Mouse (Mus musculus): Measurements from ENCODE around the gene Alk. TPM values are rescaled to one million over a fixed set of nuclear protein-coding genes. Genes with fewer than 3 reads are reported as not detected.

The Alk gene
- 0.08 and 0.11 TPM in 2 replicates for polyA plus RNA-seq (2015; fragmentation: Nextera tagmentation; extraction: Ambion mirVana)

GRCm38 (mm10) chr17:72604610-72604980 lies at the start of gene Alk:
Gene Alk, minus strand, starts transcription at chr17:72604627.
- peaks cover 14% of the 10 kb centered on the region for H3K27me3 ChIP-seq (ENCODE audit: insufficient read depth, low read length)
- peak within 1 kb of the TSS; percentile 67 for H3K4me2 ChIP-seq (ENCODE audit: low read length)
- H3K9me3 ChIP-seq (replicated peaks; ENCODE audit: low read length), result no peaks in the 10 kb centered on the region
- H3K36me3 ChIP-seq (ENCODE audit: insufficient read depth, low read length), result no peaks in the 10 kb centered on the region
- H3K4me1 ChIP-seq (replicated peaks; ENCODE audit: insufficient read depth, low read length), result peaks cover 4% of the 10 kb centered on the region; the same call in 1 of the 2 replicates
- WGBS, result under 1% methylated on average over 25 of the region's 32 CpGs
- no peak within 1 kb of the TSS for H3K27ac ChIP-seq
- H3K9ac ChIP-seq (ENCODE audit: low read depth, low read length), result no peak within 1 kb of the TSS
- peak; percentile 89 for ATAC-seq (replicated peaks; ENCODE audit: low FRiP score, low read depth)
- H3K4me3 ChIP-seq (replicated peaks; ENCODE audit: low read depth, low read length), result peak within 1 kb of the TSS; percentile 39
- DNase-seq (ENCODE audit: low spot score), result peak; percentile 92
- no peak for TF ChIP-seq CTCF (IDR thresholded peaks at IDR 0.05; ENCODE audit: low read depth)

GRCm38 (mm10) chr17:72652801-72653200 lies 48.4 kb upstream of the Alk start:
- no peak for TF ChIP-seq CTCF (IDR thresholded peaks at IDR 0.05; ENCODE audit: low read depth)
- DNase-seq (ENCODE audit: low spot score) (no peak), ATAC-seq (replicated peaks; ENCODE audit: low FRiP score, low read depth) (no peak)
- H3K27me3 ChIP-seq (ENCODE audit: insufficient read depth, low read length), result no peaks in the 10 kb centered on the region
- H3K9ac ChIP-seq (ENCODE audit: low read depth, low read length), result no peak overlapping the region
- H3K9me3 ChIP-seq (replicated peaks; ENCODE audit: low read length), result no peaks in the 10 kb centered on the region
- H3K4me3 ChIP-seq (replicated peaks; ENCODE audit: low read depth, low read length), result no peak overlapping the region
- no peak overlapping the region for H3K4me2 ChIP-seq (ENCODE audit: low read length)
- no peak overlapping the region for H3K27ac ChIP-seq
- H3K4me1 ChIP-seq (replicated peaks; ENCODE audit: insufficient read depth, low read length), result no peaks in the 10 kb centered on the region
- WGBS, result 76% methylated on average over 1 of the region's 1 CpGs
- H3K36me3 ChIP-seq (ENCODE audit: insufficient read depth, low read length), result no peaks in the 10 kb centered on the region

DNA sequence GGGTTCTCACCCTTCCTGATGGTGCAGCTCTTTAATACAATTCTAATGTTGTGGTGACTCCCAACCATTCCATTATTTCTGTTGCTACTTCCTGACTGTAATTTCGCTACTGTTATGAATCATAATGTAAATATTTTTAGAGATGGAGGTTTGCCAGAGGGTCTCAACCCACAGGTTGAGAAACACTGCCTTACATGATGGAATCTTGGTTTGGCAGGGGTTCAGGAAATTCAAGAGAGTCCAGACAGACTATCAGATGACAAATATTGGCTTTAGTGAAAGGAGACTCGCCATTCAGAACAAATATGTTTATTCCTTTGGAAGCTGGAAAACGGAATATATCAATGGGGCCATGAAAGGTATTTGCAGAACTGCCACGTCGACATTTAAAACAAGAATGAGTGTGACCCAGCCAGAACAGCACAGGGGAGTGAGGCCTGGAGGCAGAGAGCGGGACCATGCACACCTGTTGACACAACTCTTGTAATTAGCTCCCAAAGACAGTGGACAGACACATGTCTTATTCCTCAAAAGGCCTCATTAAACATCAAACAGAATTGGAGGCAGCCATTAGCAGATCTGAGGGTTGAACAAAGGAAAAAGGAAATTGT lies 44.3 kb upstream of the Alk start:
- no peak for ATAC-seq (replicated peaks; ENCODE audit: low FRiP score, low read depth)
- no peak overlapping the region for H3K27ac ChIP-seq
- WGBS, result 63% methylated on average over 6 of the region's 6 CpGs

GRCm38 (mm10) chr17:72646167-72646566 lies 41.7 kb upstream of the Alk start:
- ATAC-seq (replicated peaks; ENCODE audit: low FRiP score, low read depth), result no peak
- no peaks in the 10 kb centered on the region for H3K4me1 ChIP-seq (replicated peaks; ENCODE audit: insufficient read depth, low read length)
- no peak for DNase-seq (ENCODE audit: low spot score)
- H3K4me3 ChIP-seq (replicated peaks; ENCODE audit: low read depth, low read length), result no peak overlapping the region
- no peak overlapping the region for H3K9ac ChIP-seq (ENCODE audit: low read depth, low read length)
- H3K9me3 ChIP-seq (replicated peaks; ENCODE audit: low read length), result no peaks in the 10 kb centered on the region
- 73% methylated on average over 5 of the region's 5 CpGs for WGBS
- no peaks in the 10 kb centered on the region for H3K36me3 ChIP-seq (ENCODE audit: insufficient read depth, low read length)
- no peaks in the 10 kb centered on the region for H3K27me3 ChIP-seq (ENCODE audit: insufficient read depth, low read length)
- no peak overlapping the region for H3K4me2 ChIP-seq (ENCODE audit: low read length)
- no peak overlapping the region for H3K27ac ChIP-seq
- no peak for TF ChIP-seq CTCF (IDR thresholded peaks at IDR 0.05; ENCODE audit: low read depth)

More for the DNA sequence above, 44.3 kb upstream of the Alk start:
- Histone ChIP-seq H3K4me1 (replicated peaks; ENCODE audit: insufficient read depth, low read length) (no peaks in the 10 kb centered on the region), H3K27me3 (ENCODE audit: insufficient read depth, low read length) (no peaks in the 10 kb centered on the region), H3K9ac (ENCODE audit: low read depth, low read length) (no peak overlapping the region), H3K4me3 (replicated peaks; ENCODE audit: low read depth, low read length) (no peak overlapping the region), H3K36me3 (ENCODE audit: insufficient read depth, low read length) (no peaks in the 10 kb centered on the region), H3K9me3 (replicated peaks; ENCODE audit: low read length) (no peaks in the 10 kb centered on the region), H3K4me2 (ENCODE audit: low read length) (no peak overlapping the region)
- TF ChIP-seq CTCF (IDR thresholded peaks at IDR 0.05; ENCODE audit: low read depth), result no peak
- no peak for DNase-seq (ENCODE audit: low spot score)

- no peak for DNase-seq (ENCODE audit: low spot score)
- no peak overlapping the region for H3K4me2 ChIP-seq (ENCODE audit: low read length)
- no peak for ATAC-seq (replicated peaks; ENCODE audit: low FRiP score, low read depth)
- H3K36me3 ChIP-seq (ENCODE audit: insufficient read depth, low read length), result no peaks in the 10 kb centered on the region
- WGBS, result 63% methylated on average over 4 of the region's 4 CpGs
- TF ChIP-seq CTCF (IDR thresholded peaks at IDR 0.05; ENCODE audit: low read depth), result no peak
- H3K4me1 ChIP-seq (replicated peaks; ENCODE audit: insufficient read depth, low read length), result no peaks in the 10 kb centered on the region
- no peaks in the 10 kb centered on the region for H3K9me3 ChIP-seq (replicated peaks; ENCODE audit: low read length)
- H3K27me3 ChIP-seq (ENCODE audit: insufficient read depth, low read length), result no peaks in the 10 kb centered on the region
- H3K9ac ChIP-seq (ENCODE audit: low read depth, low read length), result no peak overlapping the region
- H3K4me3 ChIP-seq (replicated peaks; ENCODE audit: low read depth, low read length), result no peak overlapping the region
- no peak overlapping the region for H3K27ac ChIP-seq
Measured at GRCm38 (mm10) chr17:72640095-72640494, 35.7 kb upstream of the Alk start.

- Histone ChIP-seq H3K4me2 (ENCODE audit: low read length) (no peak overlapping the region), H3K27ac (no peak overlapping the region), H3K9ac (ENCODE audit: low read depth, low read length) (no peak overlapping the region), H3K4me3 (replicated peaks; ENCODE audit: low read depth, low read length) (no peak overlapping the region), H3K4me1 (replicated peaks; ENCODE audit: insufficient read depth, low read length) (no peaks in the 10 kb centered on the region), H3K27me3 (ENCODE audit: insufficient read depth, low read length) (no peaks in the 10 kb centered on the region), H3K9me3 (replicated peaks; ENCODE audit: low read length) (no peaks in the 10 kb centered on the region), H3K36me3 (ENCODE audit: insufficient read depth, low read length) (no peaks in the 10 kb centered on the region)
- DNase-seq (ENCODE audit: low spot score) (no peak), ATAC-seq (replicated peaks; ENCODE audit: low FRiP score, low read depth) (no peak)
- 69% methylated on average over 7 of the region's 7 CpGs for WGBS
- TF ChIP-seq CTCF (IDR thresholded peaks at IDR 0.05; ENCODE audit: low read depth), result no peak
Measured at GRCm38 (mm10) chr17:72639400-72639799, 35.0 kb upstream of the Alk start.

- peak; percentile 86 for TF ChIP-seq CTCF (IDR thresholded peaks at IDR 0.05; ENCODE audit: low read depth)
- Histone ChIP-seq H3K9ac (ENCODE audit: low read depth, low read length) (no peak overlapping the region), H3K27ac (no peak overlapping the region), H3K9me3 (replicated peaks; ENCODE audit: low read length) (no peaks in the 10 kb centered on the region), H3K36me3 (ENCODE audit: insufficient read depth, low read length) (no peaks in the 10 kb centered on the region), H3K4me3 (replicated peaks; ENCODE audit: low read depth, low read length) (no peak overlapping the region), H3K4me1 (replicated peaks; ENCODE audit: insufficient read depth, low read length) (peaks cover 4% of the 10 kb centered on the region; the same call in 1 of the 2 replicates), H3K27me3 (ENCODE audit: insufficient read depth, low read length) (peaks cover 14% of the 10 kb centered on the region), H3K4me2 (ENCODE audit: low read length) (no peak overlapping the region)
- DNase-seq (ENCODE audit: low spot score) (peak; percentile 84), ATAC-seq (replicated peaks; ENCODE audit: low FRiP score, low read depth) (no peak)
- WGBS, result 8% methylated on average over 4 of the region's 4 CpGs
Measured at GRCm38 (mm10) chr17:72606251-72606650, 1.8 kb upstream of the Alk start.

All from kidney, postnatal 0 days (tissue).